Mouse (Mus musculus) heart, embryonic 12.5 days (tissue): ENCODE results near the gene Clpx. TPM values are rescaled to one million over a fixed set of nuclear protein-coding genes. Genes with fewer than 3 reads are reported as not detected.
"Not testable (repeated sequence)": the region's sequence is repeated elsewhere in the genome, so short reads cannot be mapped to it uniquely, and the experiment has no call there.

ENCODE experiments used
- ATAC-seq: fragments of 200-750 bp; cut with Nextera tagmentation; 2 replicates; pipeline ENCODE4 v1.8.0; 2017; ENCODE audit warnings: moderate TSS enrichment, moderate library complexity; ENCODE audit not compliant: insufficient number of reproducible peaks, low FRiP score
- H3K27ac ChIP-seq: fragments of 300-500 bp; sonication (generic); 2 replicates; pipeline ENCODE4 v1.5.1; 2016; ENCODE audit warnings: mild to moderate bottlenecking, moderate library complexity; ENCODE audit not compliant: poor library complexity, severe bottlenecking
- H3K27me3 ChIP-seq: fragments of 300-500 bp; sonication (generic); replicated peaks from 2 replicates; pipeline ENCODE4 v1.6.1; 2016; ENCODE audit warnings: mild to moderate bottlenecking, moderate library complexity
- H3K36me3 ChIP-seq: fragments of 300-500 bp; sonication (generic); 2 replicates; pipeline ENCODE4 v1.6.1; 2016; ENCODE audit warnings: mild to moderate bottlenecking, moderate library complexity
- H3K4me1 ChIP-seq: fragments of 300-500 bp; sonication (generic); replicated peaks from 2 replicates; pipeline ENCODE4 v1.6.1; 2016; ENCODE audit warnings: mild to moderate bottlenecking
- H3K4me2 ChIP-seq: fragments of 300-500 bp; sonication (generic); 2 replicates; pipeline ENCODE4 v1.6.1; 2016; ENCODE audit warnings: mild to moderate bottlenecking, moderate library complexity
- H3K4me3 ChIP-seq: fragments of 300-500 bp; sonication (generic); 2 replicates; pipeline ENCODE4 v1.5.1; 2016; ENCODE audit warnings: mild to moderate bottlenecking
- H3K9ac ChIP-seq: fragments of 300-500 bp; sonication (generic); 2 replicates; pipeline ENCODE4 v1.6.1; 2016; ENCODE audit warnings: mild to moderate bottlenecking, moderate library complexity
- H3K9me3 ChIP-seq: fragments of 300-500 bp; sonication (generic); replicated peaks from 2 replicates; pipeline ENCODE4 v1.6.1; 2016; ENCODE audit warnings: mild to moderate bottlenecking, moderate library complexity
- WGBS: fragments of 180-500 bp; shearing (Covaris S2); methylation state at CpG from one replicate; pipeline ENCODE4 v1.1.7; 2016; 5-methylcytosine and 5-hydroxymethylcytosine counted together
- polyA plus RNA-seq: library from polyadenylated mRNA; unstranded; fragments of >200 nt; fragmentation: Nextera tagmentation; extraction: Ambion mirVana; gene quantifications from 2 replicates; pipeline ENCODE4 v1.2.1, GENCODE M21; 2016

Clpx gene
- polyA plus RNA-seq, 1 experiment from 2014 or later, result 44.6 TPM

DNA sequence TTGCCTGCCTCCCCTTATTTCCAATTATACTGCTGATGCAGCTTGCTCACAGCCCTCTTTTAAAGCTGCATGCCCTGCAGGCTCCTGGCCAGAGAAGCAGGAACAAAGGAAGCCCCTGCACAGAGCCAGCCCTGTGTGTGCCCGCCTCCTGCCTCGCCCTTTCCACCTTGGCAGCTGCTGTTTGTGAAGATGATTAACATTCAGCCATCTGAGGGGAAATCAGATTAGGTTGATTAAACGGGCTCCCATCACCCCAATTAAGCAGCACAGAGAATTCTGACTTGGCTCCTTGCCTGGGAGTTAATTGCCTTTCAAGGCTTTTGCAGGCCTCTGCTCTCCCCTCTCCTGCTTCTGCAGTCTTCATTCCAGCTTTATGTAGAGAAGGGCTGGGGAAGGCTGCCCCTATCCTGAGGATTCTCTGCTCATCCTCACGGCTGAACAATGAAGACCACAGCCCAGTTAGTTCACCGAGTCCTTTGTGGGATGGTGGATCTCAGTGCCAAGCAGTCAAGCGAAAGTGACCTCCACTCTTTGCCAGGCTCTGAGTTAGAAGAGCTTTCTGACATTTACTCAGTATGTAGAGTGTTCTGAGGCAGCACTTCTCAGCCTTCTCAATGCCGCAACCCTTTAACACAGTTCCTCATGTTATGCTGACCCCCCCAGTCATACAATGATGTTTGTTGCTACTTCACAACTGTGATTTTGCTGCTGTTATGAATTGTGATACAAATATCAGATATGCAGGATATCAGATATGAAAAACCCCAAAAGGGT, 26.1 kb upstream of the Clpx start:
- no peak overlapping the region for H3K27ac ChIP-seq
- H3K9ac ChIP-seq, result no peak overlapping the region

DNA sequence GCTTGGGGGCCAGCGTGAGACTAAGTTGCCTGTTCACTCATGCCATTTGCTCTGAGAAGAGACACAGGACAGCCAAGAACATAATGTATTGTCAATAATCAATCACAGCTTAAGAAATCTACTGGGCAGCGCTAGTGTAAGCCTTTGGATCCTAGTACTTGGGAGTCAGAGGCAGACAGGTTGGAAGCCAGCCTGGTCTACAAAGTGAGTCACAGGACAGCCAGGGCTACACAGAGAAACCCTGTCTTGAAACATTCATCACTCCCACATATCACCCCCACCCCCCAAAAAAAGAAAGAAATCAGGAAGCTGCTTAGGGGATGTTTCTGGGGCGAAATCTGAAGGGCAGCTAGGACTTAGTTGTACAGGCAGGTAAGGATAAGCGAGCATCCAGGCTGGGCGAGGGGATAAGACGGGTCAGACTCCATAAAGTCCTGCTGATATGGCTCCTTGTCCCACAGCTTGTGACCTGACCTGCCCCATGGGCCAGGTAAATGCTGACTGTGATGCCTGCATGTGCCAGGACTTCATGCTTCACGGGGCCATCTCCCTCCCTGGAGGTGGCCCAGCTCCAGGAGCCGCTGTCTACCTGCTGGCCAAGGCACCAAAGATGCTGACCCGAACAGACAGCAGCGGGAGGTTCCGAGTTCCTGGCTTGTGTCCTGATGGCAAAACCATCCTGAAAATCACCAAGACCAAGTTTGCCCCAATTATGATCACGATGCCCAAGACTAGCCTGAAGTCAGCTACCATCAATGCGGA, 20.8 kb upstream of the Clpx start:
- Histone ChIP-seq H3K9me3 (no peaks in the 10 kb centered on the region), H3K9ac (no peak overlapping the region), H3K4me2 (no peak overlapping the region), H3K36me3 (no peaks in the 10 kb centered on the region), H3K27me3 (peaks cover 3% of the 10 kb centered on the region; the same call in 1 of the 2 replicates), H3K27ac (no peak overlapping the region), H3K4me3 (no peak overlapping the region), H3K4me1 (no peaks in the 10 kb centered on the region)
- ATAC-seq, result no peak
- WGBS, result 81% methylated on average over 13 of the region's 13 CpGs

More for the DNA sequence above, 26.1 kb upstream of the Clpx start:
- no peaks in the 10 kb centered on the region for H3K36me3 ChIP-seq
- H3K9me3 ChIP-seq, result no peaks in the 10 kb centered on the region
- H3K4me1 ChIP-seq, result no peaks in the 10 kb centered on the region
- H3K4me2 ChIP-seq, result no peak overlapping the region
- WGBS, result 54% methylated on average over 7 of the region's 7 CpGs
- no peak for ATAC-seq
- H3K27me3 ChIP-seq, result peaks cover 7% of the 10 kb centered on the region; the same call in 1 of the 2 replicates
- no peak overlapping the region for H3K4me3 ChIP-seq

DNA sequence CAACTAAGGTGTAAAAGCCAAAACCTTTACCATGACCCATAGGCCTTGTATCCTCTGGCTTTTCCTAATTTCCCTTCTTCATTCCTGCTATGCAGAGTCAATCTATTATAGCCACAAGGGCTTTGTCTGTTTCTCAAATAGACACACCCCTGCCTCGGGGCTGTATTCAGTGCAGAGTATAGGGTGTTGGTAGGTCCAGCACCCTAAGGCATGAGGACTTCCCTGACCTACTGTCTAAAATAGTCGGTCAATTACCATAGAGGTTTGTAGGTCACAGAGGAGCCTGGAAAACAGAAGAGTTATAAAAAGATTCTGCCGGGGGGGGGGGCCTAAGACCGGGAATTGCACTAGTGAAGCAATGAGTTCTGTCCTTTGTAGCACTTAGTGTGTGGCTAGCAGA, 20.2 kb upstream of the Clpx start:
- Histone ChIP-seq H3K4me2 (no peak overlapping the region), H3K9me3 (no peaks in the 10 kb centered on the region), H3K9ac (no peak overlapping the region), H3K27me3 (peaks cover 3% of the 10 kb centered on the region; the same call in 1 of the 2 replicates), H3K4me1 (no peaks in the 10 kb centered on the region), H3K4me3 (no peak overlapping the region), H3K27ac (no peak overlapping the region), H3K36me3 (no peaks in the 10 kb centered on the region)
- ATAC-seq, result no peak
- 66% methylated on average over 4 of the region's 4 CpGs for WGBS

GRCm38 (mm10) chr9:65274851-65275250, 19.2 kb upstream of the Clpx start:
- not testable (repeated sequence) for ATAC-seq
- 81% methylated on average over 3 of the region's 3 CpGs for whole genome bisulfite sequencing

DNA sequence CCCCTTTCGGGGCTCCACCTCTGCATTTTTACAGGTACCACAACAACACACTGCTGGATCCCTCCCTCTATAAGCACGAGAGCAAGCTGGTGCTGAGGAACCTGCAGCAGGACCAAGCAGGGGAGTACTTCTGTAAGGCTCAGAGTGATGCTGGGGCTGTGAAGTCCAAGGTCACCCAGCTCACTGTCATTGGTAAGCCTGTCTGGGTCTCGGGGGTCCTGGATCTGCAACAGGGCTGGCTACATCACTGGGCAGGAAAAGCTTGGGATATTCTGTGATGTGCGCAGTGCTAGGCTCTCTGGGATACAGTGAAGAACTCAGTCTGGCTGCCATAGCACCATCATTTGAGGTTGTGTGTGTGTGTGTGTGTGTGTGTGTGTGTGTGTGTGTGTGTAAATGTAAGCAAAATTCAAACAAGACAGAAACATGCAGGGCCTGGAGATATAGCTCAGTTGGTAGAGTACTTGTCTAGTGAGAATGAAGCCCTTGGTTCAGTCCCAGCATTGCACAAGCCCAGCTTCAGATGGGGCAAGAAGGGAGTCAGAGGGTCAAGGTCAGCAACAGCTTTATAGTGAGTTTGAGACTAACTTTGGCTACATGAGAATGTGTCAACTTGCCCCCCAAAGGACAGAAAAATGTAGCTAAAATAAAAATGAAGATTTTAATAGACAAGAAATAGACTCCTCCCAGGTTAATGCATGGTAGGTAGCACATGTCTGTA, 18.1 kb upstream of the Clpx start:
- no peak overlapping the region for H3K27ac ChIP-seq
- ATAC-seq, result no peak
- no peak overlapping the region for H3K9ac ChIP-seq
- H3K36me3 ChIP-seq, result no peaks in the 10 kb centered on the region
- no peak overlapping the region for H3K4me2 ChIP-seq
- 75% methylated on average over 4 of the region's 4 CpGs for WGBS
- H3K9me3 ChIP-seq, result no peaks in the 10 kb centered on the region
- H3K4me1 ChIP-seq, result no peaks in the 10 kb centered on the region
- H3K27me3 ChIP-seq, result no peaks in the 10 kb centered on the region
- no peak overlapping the region for H3K4me3 ChIP-seq

More at GRCm38 (mm10) chr9:65274851-65275250, 19.2 kb upstream of the Clpx start:
- H3K4me3 ChIP-seq, H3K4me1 ChIP-seq, H3K4me2 ChIP-seq, H3K9ac ChIP-seq, H3K27ac ChIP-seq, H3K9me3 ChIP-seq, H3K36me3 ChIP-seq, H3K27me3 ChIP-seq: not testable (repeated sequence)

- 60% methylated on average over 5 of the region's 5 CpGs for WGBS
Observed at GRCm38 (mm10) chr9:65281536-65282151, 12.4 kb upstream of the Clpx start.

GRCm38 (mm10) chr9:65283301-65283700, 10.8 kb upstream of the Clpx start:
- ATAC-seq, result no peak

More at GRCm38 (mm10) chr9:65281536-65282151, 12.4 kb upstream of the Clpx start:
- Histone ChIP-seq H3K4me2 (no peak overlapping the region), H3K4me3 (no peak overlapping the region), H3K36me3 (no peaks in the 10 kb centered on the region), H3K4me1 (no peaks in the 10 kb centered on the region), H3K27me3 (no peaks in the 10 kb centered on the region), H3K9me3 (no peaks in the 10 kb centered on the region), H3K9ac (no peak overlapping the region), H3K27ac (no peak overlapping the region)
- ATAC-seq, result no peak

GRCm38 (mm10) chr9:65288252-65288651, 5.8 kb upstream of the Clpx start:
- WGBS, result 73% methylated on average over 5 of the region's 5 CpGs
- ATAC-seq, H3K4me3 ChIP-seq, H3K4me1 ChIP-seq, H3K27me3 ChIP-seq, H3K27ac ChIP-seq, H3K9me3 ChIP-seq, H3K36me3 ChIP-seq, H3K9ac ChIP-seq, H3K4me2 ChIP-seq: not testable (repeated sequence)

More at GRCm38 (mm10) chr9:65283301-65283700, 10.8 kb upstream of the Clpx start:
- Histone ChIP-seq H3K36me3 (no peaks in the 10 kb centered on the region), H3K9me3 (no peaks in the 10 kb centered on the region), H3K4me3 (no peak overlapping the region), H3K4me2 (no peak overlapping the region), H3K4me1 (no peaks in the 10 kb centered on the region), H3K27me3 (no peaks in the 10 kb centered on the region), H3K27ac (no peak overlapping the region), H3K9ac (no peak overlapping the region)
- whole genome bisulfite sequencing, result under 1% methylated on average over 3 of the region's 3 CpGs

DNA sequence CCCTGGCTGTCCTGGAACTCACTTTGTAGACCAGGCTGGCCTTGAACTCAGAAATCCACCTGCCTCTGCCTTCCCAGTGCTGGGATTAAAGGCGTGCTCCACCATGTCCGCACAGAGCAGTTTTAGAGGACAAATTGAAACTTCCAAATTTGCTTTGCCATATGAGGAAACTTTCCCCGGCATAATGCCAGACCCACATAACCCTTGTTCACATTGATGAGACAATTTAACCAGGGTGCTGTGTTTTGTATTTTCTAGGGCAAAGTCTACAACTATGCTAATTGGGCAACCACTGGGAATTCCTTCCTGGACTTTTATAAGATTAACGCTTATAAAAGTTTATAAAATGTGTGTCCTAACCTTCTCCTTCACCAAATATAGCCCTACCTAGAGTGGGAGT, 4.1 kb upstream of the Clpx start:
- 85% methylated on average over 4 of the region's 4 CpGs for WGBS
- Histone ChIP-seq H3K9me3 (no peaks in the 10 kb centered on the region), H3K4me1 (peaks cover 6% of the 10 kb centered on the region), H3K36me3 (no peaks in the 10 kb centered on the region), H3K27ac (no peak overlapping the region), H3K27me3 (no peaks in the 10 kb centered on the region), H3K4me3 (no peak overlapping the region), H3K4me2 (no peak overlapping the region), H3K9ac (no peak overlapping the region)
- no peak for ATAC-seq

DNA sequence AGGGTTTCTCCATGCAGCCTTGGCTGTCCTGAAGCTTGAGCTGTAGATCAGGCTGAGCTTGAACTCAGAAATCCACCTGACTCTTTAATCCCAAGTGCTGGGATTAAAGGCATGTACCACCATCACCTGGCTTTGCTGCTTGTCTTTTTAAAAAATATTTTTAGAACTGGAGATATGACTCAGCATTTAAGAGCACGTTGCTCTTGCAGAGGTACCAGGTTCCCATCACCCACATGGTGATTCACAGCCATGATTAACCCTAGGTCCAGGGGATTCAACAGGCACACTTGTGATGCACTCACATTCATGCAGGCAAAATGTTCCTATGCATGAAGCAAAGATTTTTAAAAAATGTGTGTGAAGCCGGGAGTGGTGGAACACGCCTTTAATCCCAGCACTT, 1.6 kb upstream of the Clpx start:
- Histone ChIP-seq H3K27me3 (no peaks in the 10 kb centered on the region), H3K4me3 (no peak overlapping the region), H3K27ac (no peak overlapping the region), H3K9me3 (no peaks in the 10 kb centered on the region), H3K4me2 (0 out of 2 replicates have a peak overlapping the region, but pooled peaks have one; percentile 77), H3K4me1 (peaks cover 12% of the 10 kb centered on the region), H3K36me3 (peaks cover 2% of the 10 kb centered on the region), H3K9ac (no peak overlapping the region)
- 77% methylated on average over 3 of the region's 3 CpGs for WGBS
- no peak for ATAC-seq
